Mouse (Mus musculus) layer of hippocampus, adult 9-11 months (tissue): ENCODE results near the gene Lrtm1.
A peak's percentile ranks its signal among the peaks of the same experiment; 100 is the strongest.

Source experiments
- DNase-seq: peaks from one replicate; pipeline ENCODE4 v3.0.0; 2022

The Lrtm1 gene

DNA sequence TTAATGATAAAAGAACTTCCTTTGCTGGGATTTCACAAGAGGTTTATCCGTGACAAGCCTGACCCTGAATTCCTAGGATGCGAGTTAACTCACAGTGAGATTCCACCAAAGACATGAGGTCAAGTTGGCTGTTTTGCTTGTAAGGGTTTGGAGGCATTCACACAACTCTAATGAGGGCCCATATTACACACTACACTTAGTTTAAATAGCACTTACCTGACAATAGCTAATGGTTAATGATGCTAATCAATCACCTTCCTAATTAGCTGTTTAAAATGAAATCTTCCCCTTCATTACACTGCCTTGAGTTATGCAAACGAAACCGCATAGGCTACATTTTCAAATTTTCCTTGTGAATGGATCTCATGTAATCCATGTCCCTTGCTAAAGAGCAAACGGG is 20.2 kb downstream of the Lrtm1 start:
- no peak for DNase-seq

- no peak for DNase-seq
Observed at GRCm38 (mm10) chr14:29040606-29041364, 22.8 kb downstream of the Lrtm1 start.

GRCm38 (mm10) chr14:29041498-29041897 is 23.5 kb downstream of the Lrtm1 start:
- DNase-seq = no peak

GRCm38 (mm10) chr14:29042355-29042754 is 24.3 kb downstream of the Lrtm1 start:
- no peak for DNase-seq

GRCm38 (mm10) chr14:29051951-29052835 is 34.2 kb downstream of the Lrtm1 start:
- DNase-seq = no peak

DNA sequence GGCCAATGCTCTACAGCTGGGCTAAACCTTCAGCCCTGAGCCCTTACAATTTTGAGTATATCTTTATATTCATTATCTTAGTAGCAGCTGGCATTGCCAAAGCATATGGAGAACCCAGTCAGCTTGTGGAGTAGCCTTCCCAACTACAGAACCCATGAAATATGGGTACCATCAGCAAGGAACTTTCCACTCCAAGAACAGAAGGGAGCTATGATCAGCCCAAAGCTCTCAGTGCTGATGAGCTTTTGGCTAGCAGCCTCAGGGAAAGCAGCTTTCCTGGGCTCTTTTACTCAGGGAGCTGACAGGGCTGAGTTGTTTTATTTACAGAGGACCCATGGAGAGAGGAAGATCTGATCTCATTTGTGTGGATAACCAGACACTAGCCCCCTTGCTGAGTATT is 42.7 kb downstream of the Lrtm1 start:
- peak; percentile 36 for DNase-seq

DNA sequence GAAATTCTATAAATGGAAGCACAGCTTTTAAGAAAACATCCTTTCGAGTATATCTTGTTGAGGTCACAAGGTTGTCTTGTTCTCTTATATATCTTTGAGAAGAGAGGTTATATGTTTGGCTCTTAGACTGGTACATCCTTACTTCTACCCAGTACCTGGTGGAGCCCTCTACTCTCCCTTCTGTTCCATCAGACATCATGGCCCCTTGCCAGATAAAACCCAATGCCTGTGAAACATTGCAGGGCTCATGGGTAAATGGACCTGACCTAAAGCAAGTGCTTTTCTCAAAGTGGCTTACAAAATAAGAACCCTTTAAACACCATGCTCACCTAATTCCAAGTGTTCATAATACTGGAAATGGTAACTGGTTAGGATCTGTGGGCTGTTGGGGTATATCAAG is 43.5 kb downstream of the Lrtm1 start:
- DNase-seq = no peak

DNA sequence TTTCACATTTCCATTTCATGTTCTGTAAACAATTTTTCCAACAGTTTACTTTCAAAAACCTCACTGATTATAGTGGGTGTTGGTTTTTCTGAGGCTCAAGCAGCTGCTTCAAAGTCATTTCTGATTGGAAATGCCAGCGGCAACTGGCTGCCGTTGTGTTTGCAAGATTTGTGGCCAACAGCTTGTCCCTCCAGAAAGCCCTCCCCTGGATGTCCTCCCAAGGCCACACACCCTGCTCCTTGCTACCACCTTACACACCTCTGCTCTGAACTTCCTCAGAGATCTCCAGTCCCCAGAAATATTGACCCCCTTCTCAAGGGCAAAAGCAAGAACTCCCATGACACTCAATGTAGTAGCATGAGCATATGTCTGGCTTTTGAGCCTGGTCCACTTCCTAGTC is 44.7 kb downstream of the Lrtm1 start:
- DNase-seq = no peak

DNA sequence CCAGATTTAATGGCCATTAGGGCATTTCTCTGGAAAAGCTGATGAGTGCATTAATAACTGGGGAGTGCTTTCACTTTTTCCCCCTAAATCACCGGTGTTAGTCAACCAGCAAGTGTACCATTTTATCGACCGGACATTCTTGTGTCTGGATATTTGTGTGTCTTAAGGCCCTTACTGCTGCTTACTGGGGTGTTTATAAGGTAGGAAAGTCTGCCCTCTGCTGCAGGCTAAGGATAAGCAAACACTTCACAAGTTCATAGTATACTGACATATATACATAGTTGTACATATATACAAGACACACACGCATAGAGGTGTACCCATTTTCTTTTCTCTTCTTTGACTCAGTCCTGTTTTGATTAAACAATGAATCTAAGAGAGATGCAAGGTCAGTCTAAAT is 55.7 kb downstream of the Lrtm1 start:
- DNase-seq = no peak

DNA sequence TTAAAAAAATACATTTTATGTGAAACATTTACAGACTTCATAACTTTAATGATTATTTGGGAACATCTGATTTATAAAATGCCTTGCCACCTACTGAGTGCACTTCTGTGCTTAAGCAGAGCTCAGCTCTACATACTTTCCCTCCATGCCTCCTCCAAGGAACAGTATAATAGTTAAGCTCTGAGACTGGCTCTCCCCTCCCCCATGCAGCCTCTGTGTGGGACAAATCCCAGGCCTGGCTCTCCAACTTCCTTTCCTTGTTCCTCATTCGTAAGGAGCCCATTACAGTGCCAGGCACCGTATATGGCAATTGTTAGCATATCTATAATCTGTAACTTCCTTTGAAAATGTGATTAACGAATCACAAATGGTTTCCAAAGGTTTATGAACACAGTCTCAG is 59.4 kb downstream of the Lrtm1 start:
- DNase-seq = no peak

DNA sequence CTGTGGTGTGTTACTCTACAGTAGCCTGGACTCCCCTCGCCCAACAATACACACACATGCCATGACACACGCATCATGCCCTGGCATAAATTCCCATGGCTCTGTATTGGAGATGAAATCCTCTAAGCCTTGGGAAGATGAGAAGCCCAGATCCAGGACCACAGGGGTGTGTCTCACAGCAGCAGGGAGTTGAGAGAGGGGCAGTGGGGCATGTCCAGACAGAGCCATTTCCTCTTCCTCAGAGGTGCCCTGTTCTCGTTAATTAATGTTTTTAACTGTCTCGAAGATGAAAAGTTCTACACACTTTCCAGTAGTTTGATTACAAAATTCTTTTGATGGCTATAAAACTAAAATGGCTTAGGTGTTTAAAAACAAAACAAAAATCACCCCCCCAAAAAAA is 62.2 kb downstream of the Lrtm1 start:
- no peak for DNase-seq

- no peak for DNase-seq
Observed at GRCm38 (mm10) chr14:29080630-29081029, 62.6 kb downstream of the Lrtm1 start.

DNA sequence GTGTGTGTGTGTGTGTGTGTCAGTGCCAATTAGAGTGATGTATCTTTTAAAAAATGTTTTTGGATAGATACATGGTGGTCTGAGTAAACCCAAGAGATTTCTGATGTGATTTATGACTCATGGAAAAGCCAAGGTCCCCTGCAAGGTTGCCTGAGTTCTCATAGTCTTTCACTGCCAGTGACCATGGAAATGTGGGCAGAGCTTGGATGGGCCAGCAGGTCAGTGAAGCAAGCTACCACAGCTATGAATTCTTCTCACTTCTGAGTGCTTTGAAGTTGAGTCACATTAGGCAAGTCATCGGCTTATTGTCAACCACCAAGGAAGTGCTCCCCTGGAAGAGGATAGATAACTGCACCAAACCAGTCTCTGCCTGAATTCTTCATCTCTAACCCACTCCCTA is 64.2 kb downstream of the Lrtm1 start:
- DNase-seq = no peak
